Mouse (Mus musculus) embryonic facial prominence, embryonic 10.5 days (tissue): Measurements from ENCODE around the gene Nrl. TPM values are rescaled to one million over a fixed set of nuclear protein-coding genes. Genes with fewer than 3 reads are reported as not detected.

Experiments
- DNase-seq: peaks from one replicate; pipeline ENCODE4 v3.0.0-alpha.2; 2017; ENCODE audit warnings: low spot score
- H3K27ac ChIP-seq: fragments of 300-500 bp; sonication (generic); replicated peaks from 2 replicates; pipeline ENCODE4 v1.5.1; 2016; ENCODE audit warnings: mild to moderate bottlenecking
- H3K27me3 ChIP-seq: fragments of 300-500 bp; sonication (generic); replicated peaks from 2 replicates; pipeline ENCODE4 v1.6.1; 2016; ENCODE audit warnings: low read depth, mild to moderate bottlenecking; ENCODE audit not compliant: poor library complexity, severe bottlenecking
- H3K36me3 ChIP-seq: fragments of 300-500 bp; sonication (generic); replicated peaks from 2 replicates; pipeline ENCODE4 v1.6.1; 2016; ENCODE audit warnings: mild to moderate bottlenecking, moderate library complexity
- H3K4me1 ChIP-seq: fragments of 300-500 bp; sonication (generic); 2 replicates; pipeline ENCODE4 v1.6.1; 2016
- H3K4me3 ChIP-seq: fragments of 300-500 bp; sonication (generic); 2 replicates; pipeline ENCODE4 v1.5.1; 2016; ENCODE audit warnings: mild to moderate bottlenecking, moderate library complexity
- H3K9me3 ChIP-seq: fragments of 300-500 bp; sonication (generic); 2 replicates; pipeline ENCODE4 v1.6.1; 2016; ENCODE audit warnings: mild to moderate bottlenecking
- WGBS: fragments of 180-500 bp; shearing (Covaris S2); methylation state at CpG from one replicate; pipeline ENCODE4 v1.1.7; 2016; 5-methylcytosine and 5-hydroxymethylcytosine counted together
- polyA plus RNA-seq: library from polyadenylated mRNA; unstranded; fragments of >200 nt; fragmentation: Nextera tagmentation; extraction: Ambion mirVana; gene quantifications from 2 replicates; pipeline ENCODE4 v1.2.1, GENCODE M21; 2016

Gene Nrl
- polyA plus RNA-seq, 1 experiment from 2014 or later, result not detected

GRCm38 (mm10) chr14:55496761-55497448, 27.9 kb downstream of the Nrl start:
- 71% methylated on average over 16 of the region's 16 CpGs for WGBS
- Histone ChIP-seq H3K36me3 (peaks cover 26% of the 10 kb centered on the region), H3K27ac (no peak overlapping the region)

GRCm38 (mm10) chr14:55495509-55496240, 29.1 kb downstream of the Nrl start:
- no peak overlapping the region for H3K27ac ChIP-seq
- peaks cover 22% of the 10 kb centered on the region for H3K36me3 ChIP-seq
- 74% methylated on average over 20 of the region's 20 CpGs for WGBS
- H3K4me1 ChIP-seq, result peaks cover 18% of the 10 kb centered on the region
- no peaks in the 10 kb centered on the region for H3K9me3 ChIP-seq
- H3K4me3 ChIP-seq, result no peak overlapping the region
- no peaks in the 10 kb centered on the region for H3K27me3 ChIP-seq
- DNase-seq, result no peak

More at GRCm38 (mm10) chr14:55496761-55497448, 27.9 kb downstream of the Nrl start:
- peaks cover 8% of the 10 kb centered on the region for H3K4me1 ChIP-seq
- DNase-seq, result no peak
- no peaks in the 10 kb centered on the region for H3K9me3 ChIP-seq
- no peaks in the 10 kb centered on the region for H3K27me3 ChIP-seq
- 0 out of 2 replicates have a peak overlapping the region, but pooled peaks have one; percentile 1 for H3K4me3 ChIP-seq

- H3K36me3 ChIP-seq, result peaks cover 37% of the 10 kb centered on the region
- peak overlapping the region; percentile 89 for H3K27ac ChIP-seq
Observed at GRCm38 (mm10) chr14:55492103-55492502, 32.7 kb downstream of the Nrl start.

GRCm38 (mm10) chr14:55491291-55491833, 33.4 kb downstream of the Nrl start:
- H3K9me3 ChIP-seq, result no peaks in the 10 kb centered on the region
- peak overlapping the region; percentile 89 for H3K27ac ChIP-seq
- H3K4me3 ChIP-seq, result peak overlapping the region; percentile 89
- peak; percentile 87 for DNase-seq
- H3K36me3 ChIP-seq, result peaks cover 43% of the 10 kb centered on the region
- no peaks in the 10 kb centered on the region; the same call in 1 of the 2 replicates for H3K27me3 ChIP-seq
- peaks cover 25% of the 10 kb centered on the region for H3K4me1 ChIP-seq
- WGBS, result under 1% methylated on average over 30 of the region's 30 CpGs

More at GRCm38 (mm10) chr14:55492103-55492502, 32.7 kb downstream of the Nrl start:
- no peaks in the 10 kb centered on the region for H3K9me3 ChIP-seq
- WGBS, result 47% methylated on average over 3 of the region's 3 CpGs
- H3K4me1 ChIP-seq, result peaks cover 25% of the 10 kb centered on the region
- H3K27me3 ChIP-seq, result no peaks in the 10 kb centered on the region; the same call in 1 of the 2 replicates
- DNase-seq, result no peak
- H3K4me3 ChIP-seq, result peak overlapping the region; percentile 89

GRCm38 (mm10) chr14:55490361-55491201, 34.2 kb downstream of the Nrl start, which contains the start of gene Carmil3:
Carmil3 (plus strand) TSS chr14:55490651.
- peaks cover 44% of the 10 kb centered on the region for H3K36me3 ChIP-seq
- H3K27me3 ChIP-seq, result no peaks in the 10 kb centered on the region; the same call in 1 of the 2 replicates
- H3K27ac ChIP-seq, result peak within 1 kb of the TSS; percentile 89
- no peaks in the 10 kb centered on the region for H3K9me3 ChIP-seq
- H3K4me1 ChIP-seq, result peaks cover 25% of the 10 kb centered on the region
- peak; percentile 86 for DNase-seq
- WGBS, result under 1% methylated on average over 68 of the region's 68 CpGs
- peak within 1 kb of the TSS; percentile 89 for H3K4me3 ChIP-seq

GRCm38 (mm10) chr14:55486836-55487235, 37.9 kb downstream of the Nrl start:
- no peak for DNase-seq
- Histone ChIP-seq H3K4me3 (no peak overlapping the region), H3K4me1 (peaks cover 24% of the 10 kb centered on the region), H3K36me3 (peaks cover 40% of the 10 kb centered on the region), H3K27me3 (no peaks in the 10 kb centered on the region; the same call in 1 of the 2 replicates), H3K9me3 (no peaks in the 10 kb centered on the region), H3K27ac (no peak overlapping the region)
- 84% methylated on average over 8 of the region's 8 CpGs for WGBS

GRCm38 (mm10) chr14:55484430-55485085, 40.2 kb downstream of the Nrl start:
- 85% methylated on average over 5 of the region's 5 CpGs for WGBS
- H3K36me3 ChIP-seq, result peaks cover 52% of the 10 kb centered on the region
- H3K9me3 ChIP-seq, result no peaks in the 10 kb centered on the region
- no peak for DNase-seq
- H3K4me1 ChIP-seq, result peaks cover 12% of the 10 kb centered on the region
- no peak overlapping the region for H3K4me3 ChIP-seq
- no peak overlapping the region for H3K27ac ChIP-seq
- no peaks in the 10 kb centered on the region; the same call in 1 of the 2 replicates for H3K27me3 ChIP-seq

GRCm38 (mm10) chr14:55479629-55480028, 45.2 kb downstream of the Nrl start:
- no peaks in the 10 kb centered on the region for H3K27me3 ChIP-seq
- H3K4me1 ChIP-seq, result peaks cover 25% of the 10 kb centered on the region
- H3K4me3 ChIP-seq, result no peak overlapping the region
- WGBS, result 91% methylated on average over 10 of the region's 10 CpGs
- H3K9me3 ChIP-seq, result no peaks in the 10 kb centered on the region
- 0 out of 2 replicates have a peak, but pooled peaks cover 18% of the 10 kb centered on the region for H3K36me3 ChIP-seq
- DNase-seq, result no peak
- H3K27ac ChIP-seq, result no peak overlapping the region

GRCm38 (mm10) chr14:55478651-55479599, 45.9 kb downstream of the Nrl start, which contains the start of gene Dhrs4:
Dhrs4 (plus strand) TSS chr14:55478758.
- Histone ChIP-seq H3K27me3 (no peaks in the 10 kb centered on the region), H3K9me3 (no peaks in the 10 kb centered on the region), H3K36me3 (0 out of 2 replicates have a peak, but pooled peaks cover 15% of the 10 kb centered on the region), H3K4me1 (peaks cover 25% of the 10 kb centered on the region), H3K4me3 (peak within 1 kb of the TSS; percentile 66), H3K27ac (peak within 1 kb of the TSS; percentile 94)
- peak; percentile 88 for DNase-seq
- 1% methylated on average over 38 of the region's 38 CpGs for WGBS

- DNase-seq, result no peak
- H3K36me3 ChIP-seq, result 0 out of 2 replicates have a peak, but pooled peaks cover 12% of the 10 kb centered on the region
- H3K4me3 ChIP-seq, result peak overlapping the region; percentile 66; the same call in 1 of the 2 replicates
- no peaks in the 10 kb centered on the region for H3K9me3 ChIP-seq
- H3K27ac ChIP-seq, result no peak overlapping the region
- 93% methylated on average over 5 of the region's 5 CpGs for WGBS
- peaks cover 25% of the 10 kb centered on the region for H3K4me1 ChIP-seq
- H3K27me3 ChIP-seq, result no peaks in the 10 kb centered on the region
Observed at GRCm38 (mm10) chr14:55477829-55478228, 47.0 kb downstream of the Nrl start.
